Mouse (Mus musculus) CH12.LX (cell line): ENCODE measurements around the gene Rab4a.

Experiments used
- CTCF ChIP-seq, 2 experiments: IDR thresholded peaks in 1 of 2; conservative IDR thresholded peaks in 1 of 2; 2 replicates each; pipeline ENCODE4 v1.5.1; 2011 to 2012; ENCODE audit warnings: low read depth in 2 of 2, low read length in 2 of 2, improper control_type of control experiment in 1 of 2, inconsistent platforms in 1 of 2, mild to moderate bottlenecking in 1 of 2, moderate library complexity in 1 of 2
- HCFC1 ChIP-seq: IDR thresholded peaks from 2 replicates; pipeline ENCODE4 v1.6.1; 2012; ENCODE audit warnings: low read depth, mild to moderate bottlenecking, inconsistent platforms, low read length, improper control_type of control experiment
- POLR2A ChIP-seq: IDR thresholded peaks from 2 replicates; pipeline ENCODE4 v1.6.1; 2011; ENCODE audit warnings: low read depth, mild to moderate bottlenecking, improper control_type of control experiment, low read length
- ZMIZ1 ChIP-seq: IDR thresholded peaks from 2 replicates; pipeline ENCODE4 v1.6.1; 2012; ENCODE audit warnings: low read depth, mild to moderate bottlenecking, inconsistent platforms, low read length, improper control_type of control experiment
- ZNF384 ChIP-seq: IDR thresholded peaks from 2 replicates; pipeline ENCODE4 v1.6.1; 2012; ENCODE audit warnings: low read depth, low read length, improper control_type of control experiment, inconsistent platforms

DNA sequence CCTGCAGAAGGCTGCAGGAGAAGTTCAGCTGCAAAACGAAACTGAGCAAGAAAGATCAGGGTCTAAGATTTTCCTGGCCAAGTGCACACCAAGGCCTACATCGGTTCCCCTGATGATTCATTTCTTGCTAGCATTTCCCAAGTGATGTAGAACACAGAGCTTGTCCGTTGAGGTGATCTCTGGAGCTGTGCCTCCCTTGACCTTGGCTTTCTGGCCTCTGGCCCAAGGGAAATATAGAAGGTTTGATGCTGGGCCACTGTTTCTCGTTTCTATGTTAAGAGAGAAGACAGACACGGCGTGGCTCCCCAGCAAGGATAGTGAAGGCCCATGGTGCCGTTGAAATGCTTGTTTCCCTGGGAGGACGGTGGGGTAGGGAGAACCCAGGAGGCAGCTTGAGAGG lies 37.9 kb upstream of the Rab4a start:
- TF ChIP-seq CTCF (conservative IDR thresholded peaks at IDR 0.05 in 1 of 2, IDR thresholded peaks at IDR 0.05 in 1 of 2; ENCODE audit: low read depth in 2 of 2, low read length in 2 of 2) (no peak), ZNF384 (no peak), ZMIZ1 (no peak), HCFC1 (no peak), POLR2A (no peak)
